Mouse (Mus musculus): ENCODE measurements around the gene Cp.
A peak's percentile ranks its signal among the peaks of the same experiment; 100 is the strongest.
"Not testable (repeated sequence)": the region's sequence is repeated elsewhere in the genome, so short reads cannot be mapped to it uniquely, and the experiment has no call there.

The Cp gene

GRCm38 (mm10) chr3:20007275-20007674 lies 50.4 kb downstream of the Cp start:
- no peak for DNase-seq (ENCODE audit: low read depth, low spot score)

GRCm38 (mm10) chr3:20007759-20008158 lies 50.9 kb downstream of the Cp start:
- no peak for DNase-seq (ENCODE audit: low read depth, low spot score)

- DNase-seq (ENCODE audit: low read depth, low spot score), result no peak
Measured at GRCm38 (mm10) chr3:20010464-20010863, 53.6 kb downstream of the Cp start.

GRCm38 (mm10) chr3:20010905-20011304 lies 54.1 kb downstream of the Cp start:
- not testable (repeated sequence) for DNase-seq (ENCODE audit: low read depth, low spot score)

GRCm38 (mm10) chr3:20014454-20014853 lies 57.6 kb downstream of the Cp start:
- DNase-seq (ENCODE audit: low read depth, low spot score), result no peak

GRCm38 (mm10) chr3:20018076-20018475 lies 61.2 kb downstream of the Cp start:
- no peak for DNase-seq (ENCODE audit: low read depth, low spot score)

GRCm38 (mm10) chr3:20023832-20024231 lies 67.0 kb downstream of the Cp start:
- DNase-seq (ENCODE audit: low read depth, low spot score), result no peak

- no peak for DNase-seq (ENCODE audit: low read depth, low spot score)
Measured at GRCm38 (mm10) chr3:20026481-20026880, 69.6 kb downstream of the Cp start.

GRCm38 (mm10) chr3:20026996-20027689 lies 70.3 kb downstream of the Cp start:
- DNase-seq (ENCODE audit: low read depth, low spot score), result peak; percentile 88

- no peak for DNase-seq (ENCODE audit: low read depth, low spot score)
Measured at GRCm38 (mm10) chr3:20027788-20028187, 70.9 kb downstream of the Cp start.

- DNase-seq (ENCODE audit: low read depth, low spot score), result peak; percentile 27
Measured at GRCm38 (mm10) chr3:20028640-20029039, 71.8 kb downstream of the Cp start.

GRCm38 (mm10) chr3:20030807-20031206 lies 74.0 kb downstream of the Cp start:
- no peak for DNase-seq (ENCODE audit: low read depth, low spot score)

GRCm38 (mm10) chr3:20033761-20034718 lies 77.2 kb downstream of the Cp start:
- peak; percentile 18 for DNase-seq (ENCODE audit: low read depth, low spot score)

GRCm38 (mm10) chr3:20034719-20035404 lies 78.0 kb downstream of the Cp start, which contains the start of gene Hps3:
TSS of gene Hps3 (minus strand) at chr3:20035315.
- peak; percentile 97 for DNase-seq (ENCODE audit: low read depth, low spot score)

- no peak for DNase-seq (ENCODE audit: low read depth, low spot score)
Measured at GRCm38 (mm10) chr3:20036069-20036468, 79.2 kb downstream of the Cp start.

- not testable (repeated sequence) for DNase-seq (ENCODE audit: low read depth, low spot score)
Measured at GRCm38 (mm10) chr3:20041461-20041860, 84.6 kb downstream of the Cp start.

- DNase-seq (ENCODE audit: low read depth, low spot score), result not testable (repeated sequence)
Measured at GRCm38 (mm10) chr3:20044736-20045135, 87.9 kb downstream of the Cp start.

- peak; percentile 97 for DNase-seq (ENCODE audit: low read depth, low spot score)
Measured at GRCm38 (mm10) chr3:20057306-20058196, 100.7 kb downstream of the Cp start, which contains the start of gene Hltf. TSS of gene Hltf (plus strand) at chr3:20057811.

GRCm38 (mm10) chr3:20058197-20058541 lies 101.3 kb downstream of the Cp start:
- DNase-seq (ENCODE audit: low read depth, low spot score), result peak; percentile 45
